Mouse (Mus musculus): ENCODE data around the gene Usp21.
"Not testable (repeated sequence)": the region's sequence is repeated elsewhere in the genome, so short reads cannot be mapped to it uniquely, and the experiment has no call there.

Gene Usp21

DNA sequence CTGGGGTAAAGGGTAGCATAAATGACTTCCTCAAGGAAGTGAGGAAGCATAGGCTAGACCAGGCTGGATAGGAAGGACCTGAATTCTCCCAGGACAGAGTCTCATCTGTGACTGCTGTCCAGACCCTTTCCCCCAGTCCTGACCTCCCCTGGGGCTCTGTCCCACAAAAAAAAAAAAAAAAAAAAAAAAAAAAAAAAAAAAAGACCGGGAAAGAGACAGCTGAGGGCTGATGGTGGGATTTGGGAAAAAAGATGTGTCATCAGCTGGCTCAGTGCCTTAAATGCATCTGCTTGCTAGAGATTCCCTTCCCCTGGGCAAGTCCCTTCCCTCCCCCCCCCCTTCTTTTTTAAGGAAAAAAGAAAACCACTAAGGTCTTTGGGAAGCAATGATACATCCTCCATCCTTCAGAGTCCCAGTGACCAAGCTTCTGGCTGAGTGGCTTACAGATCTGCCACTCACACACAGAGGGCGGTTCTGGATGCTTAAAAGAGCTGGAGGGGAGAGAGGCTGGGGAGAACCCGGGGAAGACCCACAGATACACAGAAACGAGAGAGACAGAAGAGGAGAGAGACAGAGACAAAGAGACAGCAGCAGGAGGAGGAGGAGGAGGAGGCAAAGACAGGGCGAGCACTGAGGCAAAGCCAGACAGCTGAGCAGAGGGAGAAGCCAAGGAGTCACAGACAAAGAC, 37.7 kb downstream of the Usp21 start, which contains the start of gene Adamts4:
Adamts4 (plus strand) TSS at position 509 of the 688 bp plus-strand sequence.
- in situ Hi-C loops (cut with MboI; ENCODE audit: low pct_unique_long_range_greater_than_20kb in 1 of 2, low sequenced_read_pairs in 2 of 2, unreplicated experiment in 1 of 2): no loop called here

DNA sequence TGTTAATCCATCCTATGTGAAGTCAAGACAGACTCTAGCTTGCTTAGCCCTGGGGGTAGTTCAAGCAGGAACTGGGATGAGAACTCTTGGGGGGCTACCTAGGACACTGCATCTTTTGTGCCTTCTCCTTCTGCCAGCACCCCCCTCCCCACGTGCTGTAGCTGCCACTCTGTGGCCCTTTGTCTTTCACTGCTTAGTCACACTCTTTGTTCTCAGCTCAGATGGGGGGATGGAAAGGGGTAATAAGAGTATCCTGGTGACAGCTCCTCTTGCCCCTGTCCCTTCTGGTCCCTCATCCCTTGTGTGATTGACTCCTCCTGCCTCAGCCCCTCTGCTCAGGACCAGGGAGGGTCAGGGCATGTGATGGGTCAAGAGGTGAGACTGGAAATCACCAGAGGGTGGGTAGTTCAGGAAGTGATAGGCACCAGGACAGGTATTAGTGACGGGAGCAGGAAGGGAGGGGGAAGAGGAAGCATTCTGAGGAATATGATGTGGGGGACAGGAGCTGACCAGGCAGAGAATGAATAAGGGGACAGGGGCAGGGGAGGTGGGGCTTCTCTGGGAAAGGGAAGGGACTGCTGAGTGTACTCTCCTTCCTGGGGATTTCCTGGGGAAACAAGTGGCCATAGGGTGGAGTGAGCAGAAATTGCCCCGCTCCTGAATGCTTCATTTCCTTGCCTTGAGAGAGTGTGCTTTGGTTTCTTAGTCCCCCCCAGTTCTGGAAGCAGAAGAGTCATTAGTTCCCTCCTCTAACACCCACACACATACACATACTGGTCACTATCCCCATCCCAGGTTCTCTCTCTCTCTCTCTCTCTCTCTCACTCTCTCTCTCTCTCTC, 39.2 kb downstream of the Usp21 start:
- in situ Hi-C loops (cut with MboI; ENCODE audit: low pct_unique_long_range_greater_than_20kb in 1 of 2, low sequenced_read_pairs in 2 of 2, unreplicated experiment in 1 of 2): no loop called here

DNA sequence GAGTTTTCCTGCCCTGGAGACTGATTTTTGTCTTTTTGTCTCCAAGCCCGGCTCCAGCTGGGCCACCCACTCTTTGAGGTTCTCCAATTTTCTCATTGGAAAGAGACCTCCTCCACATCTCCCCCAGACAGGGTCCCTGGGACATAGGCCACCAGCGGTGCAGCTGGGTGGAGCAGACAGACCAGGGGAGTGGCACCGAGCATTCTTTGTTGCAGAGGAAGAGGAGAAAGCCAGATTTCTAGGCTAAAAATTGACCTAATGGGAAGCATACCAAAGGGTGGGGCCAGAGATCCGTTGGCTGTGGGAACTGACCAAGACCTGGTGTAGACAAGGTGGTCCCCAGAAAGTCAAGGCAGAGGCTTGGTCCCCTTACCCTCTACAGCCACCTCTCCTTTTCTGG, 39.9 kb downstream of the Usp21 start:
- in situ Hi-C loops (cut with MboI; ENCODE audit: low pct_unique_long_range_greater_than_20kb in 1 of 2, low sequenced_read_pairs in 2 of 2, unreplicated experiment in 1 of 2): no loop called here

DNA sequence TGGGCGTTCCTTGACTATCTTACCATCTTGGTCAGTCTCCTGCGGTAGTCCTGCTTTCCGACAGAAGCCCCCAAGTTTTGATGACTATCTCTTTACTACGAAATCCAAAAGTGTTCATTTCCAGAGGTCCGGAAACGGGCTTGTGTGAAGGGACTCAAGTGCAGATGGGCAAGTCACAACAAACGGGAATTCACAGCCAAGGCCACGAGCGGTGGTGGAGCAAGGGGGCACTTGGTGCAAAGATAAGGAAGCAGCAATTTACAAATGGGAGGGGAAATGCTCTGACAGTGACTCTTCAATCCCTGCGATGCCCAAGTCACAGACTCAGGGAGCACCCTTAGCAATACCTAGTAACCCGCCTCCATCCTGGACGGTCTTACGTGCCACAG, 40.3 kb downstream of the Usp21 start:
- in situ Hi-C loops (cut with MboI; ENCODE audit: low pct_unique_long_range_greater_than_20kb in 1 of 2, low sequenced_read_pairs in 2 of 2, unreplicated experiment in 1 of 2): no loop called here

DNA sequence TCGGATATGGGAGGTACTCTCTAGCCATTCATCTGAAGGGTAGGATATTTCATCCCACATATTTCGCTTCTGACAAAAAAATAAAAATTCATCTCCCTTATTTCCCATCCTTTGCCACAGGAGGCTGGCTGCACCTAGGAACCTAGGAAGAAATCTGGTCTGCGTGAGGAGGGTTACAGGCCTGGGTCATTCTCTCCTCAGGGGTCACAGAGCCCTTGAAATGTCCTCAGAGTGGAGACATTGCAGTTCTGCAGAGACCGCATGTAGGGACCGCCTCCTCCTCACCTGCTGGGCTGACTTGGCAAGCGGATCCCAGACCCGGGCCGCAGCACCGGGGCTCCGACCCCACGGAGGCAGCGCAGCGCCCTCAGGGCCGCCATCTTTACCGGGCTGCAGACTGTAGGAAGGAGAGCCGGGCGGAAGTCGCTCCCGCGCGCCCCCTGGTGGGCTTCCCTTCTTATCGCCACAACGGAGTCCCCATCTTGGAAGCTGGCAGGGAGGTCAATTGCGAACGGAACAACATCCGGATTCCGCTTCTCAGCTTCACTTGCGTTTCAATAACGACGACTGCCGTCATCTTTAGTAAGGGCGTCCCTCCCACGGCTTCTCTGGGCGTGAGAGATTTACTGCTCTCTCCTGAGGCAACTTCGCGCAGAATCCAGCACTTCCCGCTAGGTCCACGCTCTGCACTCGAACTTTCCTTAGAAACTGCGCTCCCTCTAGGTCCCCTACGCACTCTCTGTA, 40.9 kb downstream of the Usp21 start:
- in situ Hi-C loops (cut with MboI; ENCODE audit: low pct_unique_long_range_greater_than_20kb in 1 of 2, low sequenced_read_pairs in 2 of 2, unreplicated experiment in 1 of 2): no loop called here

DNA sequence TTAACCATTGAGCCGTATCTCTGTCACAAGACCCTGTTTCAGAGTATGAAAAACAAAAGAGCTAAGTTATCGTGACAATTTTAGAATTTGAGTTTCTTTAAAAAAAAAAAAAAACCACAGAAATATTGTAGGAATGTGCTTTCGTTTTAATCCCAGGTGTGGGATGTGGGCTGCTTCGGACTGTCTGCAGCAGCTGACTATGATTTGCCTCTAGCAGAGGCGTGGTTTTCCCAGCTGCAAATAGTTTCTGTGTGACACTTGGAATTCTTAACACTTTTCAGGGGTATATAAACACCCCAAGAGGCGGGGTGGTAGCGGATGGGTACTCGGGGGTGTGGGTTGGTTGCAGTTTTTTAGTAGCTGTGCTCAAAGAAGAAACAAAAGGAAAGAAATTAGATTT, 42.4 kb downstream of the Usp21 start:
- in situ Hi-C loops (cut with MboI; ENCODE audit: low pct_unique_long_range_greater_than_20kb in 1 of 2, low sequenced_read_pairs in 2 of 2, unreplicated experiment in 1 of 2): no loop called here

DNA sequence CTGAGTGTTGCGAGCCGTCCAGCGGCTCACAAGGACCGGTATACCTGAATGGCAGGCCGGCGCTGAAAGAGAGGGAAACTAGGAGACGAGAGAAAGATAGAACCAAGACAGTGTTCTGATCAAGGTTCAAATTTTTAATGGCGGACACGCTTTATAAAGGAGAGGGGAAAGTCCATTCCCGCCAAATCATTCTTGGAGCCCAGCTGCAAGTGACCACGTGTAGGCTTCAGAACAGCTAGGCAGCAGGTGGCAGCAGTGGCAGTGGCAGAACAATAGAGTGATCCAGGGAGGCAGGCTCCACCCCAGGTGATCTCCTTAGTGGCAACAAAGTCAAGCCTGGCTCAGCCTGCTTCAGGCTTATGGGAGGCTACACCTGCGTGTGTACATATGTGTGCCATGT, 45.8 kb downstream of the Usp21 start:
- in situ Hi-C loops (cut with MboI; ENCODE audit: low pct_unique_long_range_greater_than_20kb in 1 of 2, low sequenced_read_pairs in 2 of 2, unreplicated experiment in 1 of 2): not testable (repeated sequence)

DNA sequence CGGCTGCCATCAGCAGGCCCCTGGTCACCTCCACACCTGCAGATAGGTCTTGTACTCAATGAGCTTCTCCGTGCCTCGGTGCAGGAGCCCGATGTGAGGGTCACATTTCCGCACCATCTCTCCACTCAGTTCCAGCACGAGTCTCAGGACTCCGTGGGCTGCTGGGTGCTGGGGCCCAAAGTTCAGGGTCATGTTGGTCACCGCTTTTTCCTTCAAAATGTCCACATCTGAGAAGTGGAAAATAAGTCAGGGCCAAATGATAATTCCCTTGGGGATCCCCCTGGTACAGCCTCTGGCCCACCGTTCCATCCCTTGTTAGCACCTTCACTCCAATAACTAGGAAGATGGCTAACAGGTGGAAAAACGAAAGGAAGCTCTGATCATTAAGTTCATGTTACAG, 46.9 kb downstream of the Usp21 start:
- in situ Hi-C loops (cut with MboI; ENCODE audit: low pct_unique_long_range_greater_than_20kb in 1 of 2, low sequenced_read_pairs in 2 of 2, unreplicated experiment in 1 of 2): no loop called here

DNA sequence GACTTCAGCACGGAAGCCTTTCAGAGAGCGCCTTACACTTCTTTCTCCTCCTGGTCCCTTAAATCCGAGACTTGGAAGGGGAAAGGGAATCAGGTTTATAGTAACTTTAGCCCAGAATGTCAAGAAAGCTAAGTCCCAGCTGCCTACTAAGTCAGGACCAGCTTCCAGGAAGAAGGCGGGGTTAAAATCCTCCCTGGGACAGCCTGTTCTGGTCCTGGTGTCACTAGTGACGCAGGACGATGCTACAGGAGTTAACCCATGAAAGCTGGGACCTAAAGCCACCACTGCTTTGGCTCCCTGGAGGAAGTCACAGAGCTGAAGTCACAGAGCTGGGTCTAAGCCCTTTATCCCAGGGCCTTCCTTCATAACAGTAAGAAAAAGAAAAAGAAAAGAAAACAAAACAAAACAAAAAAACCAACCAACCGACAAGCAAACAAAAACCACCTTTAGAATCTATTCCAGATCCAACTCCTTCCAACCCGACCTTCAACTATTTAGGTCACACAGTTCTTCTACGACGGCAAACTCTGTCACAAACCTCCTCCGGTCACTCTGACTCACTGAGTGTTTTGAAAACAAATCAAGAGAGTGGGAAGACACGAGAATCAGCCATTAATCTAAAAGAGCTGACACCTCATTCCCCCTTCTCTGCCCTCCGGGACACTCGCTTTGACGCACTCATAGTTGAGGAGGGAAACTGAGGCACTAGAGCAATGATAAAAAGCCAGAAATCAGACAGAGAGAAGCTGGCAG, 47.6 kb downstream of the Usp21 start:
- in situ Hi-C loops (cut with MboI; ENCODE audit: low pct_unique_long_range_greater_than_20kb in 1 of 2, low sequenced_read_pairs in 2 of 2, unreplicated experiment in 1 of 2): no loop called here

DNA sequence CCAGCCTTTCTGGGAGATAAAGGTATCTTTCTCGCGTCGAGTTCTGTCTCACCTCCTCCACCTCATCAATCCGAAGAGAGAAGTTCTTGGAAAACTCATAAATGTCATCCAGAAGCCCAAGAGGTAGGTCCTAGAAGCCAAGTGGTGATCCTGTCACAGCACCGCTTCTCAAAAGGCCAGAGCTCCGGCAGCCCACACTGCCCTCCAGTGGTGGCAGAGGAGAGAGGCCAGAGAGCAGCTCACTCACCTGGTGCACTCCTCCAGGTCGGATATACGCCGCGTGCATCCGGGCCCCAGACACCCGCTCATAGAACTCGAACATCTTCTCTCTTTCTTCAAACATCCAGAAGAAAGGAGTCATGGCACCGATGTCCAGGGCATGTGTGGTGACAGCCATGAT, 49.3 kb downstream of the Usp21 start:
- in situ Hi-C loops (cut with MboI; ENCODE audit: low pct_unique_long_range_greater_than_20kb in 1 of 2, low sequenced_read_pairs in 2 of 2, unreplicated experiment in 1 of 2): no loop called here

DNA sequence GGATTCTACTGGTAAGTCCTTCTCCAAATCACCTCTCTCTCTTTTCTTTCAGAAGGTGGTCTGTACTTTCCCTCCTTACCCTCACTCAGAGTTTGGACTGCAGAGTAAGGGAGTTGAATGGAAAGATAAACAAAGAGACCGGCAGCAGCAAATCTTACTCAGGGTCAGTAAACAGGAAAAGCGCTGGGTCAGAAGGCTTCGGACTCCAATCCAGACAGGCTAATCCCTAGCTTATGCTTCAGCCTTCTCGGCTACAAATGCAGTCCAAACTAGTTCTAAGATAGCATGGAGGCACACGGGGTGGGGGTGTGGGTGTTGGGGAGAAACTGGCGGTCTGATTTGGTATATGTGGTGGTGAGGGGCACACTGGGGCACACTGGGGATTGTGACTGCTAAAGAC, 50.4 kb downstream of the Usp21 start:
- in situ Hi-C loops (cut with MboI; ENCODE audit: low pct_unique_long_range_greater_than_20kb in 1 of 2, low sequenced_read_pairs in 2 of 2, unreplicated experiment in 1 of 2): no loop called here

DNA sequence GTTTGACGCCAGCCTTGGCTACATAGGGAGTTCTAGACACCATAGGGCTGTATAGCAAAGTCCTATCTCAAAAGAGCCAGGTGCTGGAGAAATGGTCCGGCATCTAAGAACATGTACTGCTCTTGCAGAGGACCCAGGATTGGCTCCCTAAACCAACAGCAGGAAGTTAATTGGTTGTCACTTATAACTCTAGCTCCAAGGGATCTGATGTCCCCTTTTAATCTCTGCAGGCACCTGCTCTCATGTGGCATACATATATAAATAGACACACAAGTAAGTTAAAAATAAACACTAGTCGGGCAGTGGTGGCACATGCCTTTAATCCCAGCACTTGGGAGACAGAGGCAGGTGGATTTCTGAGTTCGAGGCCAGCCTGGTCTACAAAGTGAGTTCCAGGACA, 52.0 kb downstream of the Usp21 start:
- in situ Hi-C loops (cut with MboI; ENCODE audit: low pct_unique_long_range_greater_than_20kb in 1 of 2, low sequenced_read_pairs in 2 of 2, unreplicated experiment in 1 of 2): no loop called here

DNA sequence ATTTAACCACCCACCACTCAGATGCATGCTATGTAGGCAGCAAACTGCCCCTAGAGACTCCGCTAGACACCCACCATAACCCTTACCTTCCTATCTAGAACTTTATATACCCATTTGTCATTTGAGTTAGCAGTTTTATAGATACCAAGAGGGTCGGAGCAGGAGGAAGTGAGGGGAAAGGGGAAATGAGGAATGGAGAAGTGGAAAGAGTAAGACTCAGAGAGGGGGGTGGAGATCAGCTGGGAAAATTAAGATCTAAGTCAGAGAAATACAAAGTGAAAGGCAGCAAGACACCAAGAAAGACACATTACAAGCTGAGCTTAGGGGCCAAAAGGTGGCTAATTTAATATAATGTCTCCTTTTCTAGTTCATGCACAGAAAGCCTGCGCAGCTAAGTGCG, 53.3 kb downstream of the Usp21 start:
- in situ Hi-C loops (cut with MboI; ENCODE audit: low pct_unique_long_range_greater_than_20kb in 1 of 2, low sequenced_read_pairs in 2 of 2, unreplicated experiment in 1 of 2): no loop called here

DNA sequence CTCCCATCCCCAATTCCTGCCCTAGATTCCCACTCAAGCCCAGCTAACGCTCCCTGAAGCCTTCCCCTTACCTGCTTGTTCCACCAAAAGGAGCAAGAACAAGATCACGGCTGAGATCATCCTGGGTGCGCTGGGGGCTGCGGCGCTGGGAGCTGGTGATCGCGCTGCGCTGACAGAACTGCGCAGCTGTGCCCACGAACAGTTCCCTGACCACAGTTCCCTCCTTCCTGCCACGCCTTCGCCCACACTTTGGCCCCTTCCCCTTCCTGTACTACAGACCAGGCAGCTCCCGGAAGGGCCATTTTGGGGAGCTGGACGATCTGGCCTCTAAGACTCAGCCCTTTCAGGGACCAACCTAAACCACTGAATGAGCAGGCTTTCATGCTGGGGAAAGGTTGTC, 53.7 kb downstream of the Usp21 start, which contains the start of gene Fcer1g:
Fcer1g (minus strand) TSS at position 240 of the 400 bp plus-strand sequence.
- in situ Hi-C loops (cut with MboI; ENCODE audit: low pct_unique_long_range_greater_than_20kb in 1 of 2, low sequenced_read_pairs in 2 of 2, unreplicated experiment in 1 of 2): no loop called here

DNA sequence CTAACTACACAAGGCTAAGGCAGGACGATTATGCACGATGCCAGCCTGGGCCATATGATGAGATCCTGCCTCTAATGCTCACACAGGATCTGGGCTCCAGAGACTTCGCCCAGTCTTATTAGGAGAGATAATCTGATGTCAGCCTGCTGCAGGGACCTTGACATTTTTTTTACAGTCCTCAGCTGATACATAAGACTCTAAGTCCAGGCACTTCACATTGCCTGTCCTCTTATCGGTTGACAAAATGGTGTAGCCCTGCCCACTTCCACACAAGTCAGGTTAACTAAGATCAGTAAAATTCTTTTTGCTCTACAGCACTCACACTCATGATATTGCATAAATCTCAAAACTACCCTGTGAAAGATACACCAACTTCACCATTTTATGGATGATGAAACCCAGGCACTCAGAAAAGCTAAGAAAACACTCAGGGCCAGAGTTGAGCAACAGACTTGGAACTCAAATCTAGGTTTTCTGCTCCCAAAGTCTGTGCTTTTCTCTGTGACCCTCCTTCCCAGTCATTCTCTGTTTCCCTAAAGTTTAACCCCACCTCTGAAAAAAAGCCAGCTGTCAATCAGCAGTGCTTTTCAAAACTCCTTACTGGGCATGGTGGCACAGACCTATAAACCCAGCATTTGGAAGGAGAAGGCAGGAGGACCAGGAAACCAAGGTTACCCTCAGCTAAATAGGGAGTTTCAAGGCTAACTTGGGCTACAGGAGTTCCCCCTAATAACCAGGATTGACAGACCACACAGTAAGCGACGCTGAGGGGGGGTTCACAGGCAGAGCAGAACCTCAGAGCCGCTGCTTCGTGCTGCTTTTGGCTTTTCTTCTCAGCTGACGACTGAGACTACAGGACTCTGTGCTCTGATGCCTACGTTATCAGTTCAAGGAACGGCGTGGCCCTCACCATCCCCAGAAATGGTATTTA, 54.7 kb downstream of the Usp21 start:
- in situ Hi-C loops (cut with MboI; ENCODE audit: low pct_unique_long_range_greater_than_20kb in 1 of 2, low sequenced_read_pairs in 2 of 2, unreplicated experiment in 1 of 2): no loop called here

DNA sequence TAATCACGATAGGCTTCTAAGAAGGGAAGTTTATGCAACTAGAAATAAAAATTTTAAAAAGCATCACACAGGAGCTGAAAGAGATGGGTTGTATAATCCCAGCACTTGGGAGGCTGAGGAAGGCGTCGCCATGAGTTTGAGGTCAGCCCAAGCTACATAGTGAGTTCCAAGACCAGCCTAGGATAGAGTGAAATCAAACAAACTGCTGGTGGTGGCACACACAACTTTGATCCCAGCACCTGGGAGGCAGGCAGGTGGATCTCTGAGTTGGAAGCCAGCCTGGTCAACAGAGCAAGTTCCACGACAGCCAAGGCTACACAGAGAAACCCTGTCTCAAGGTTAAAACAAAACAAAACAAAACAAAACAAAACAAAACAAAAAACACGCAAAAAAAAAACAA, 55.4 kb downstream of the Usp21 start:
- in situ Hi-C loops (cut with MboI; ENCODE audit: low pct_unique_long_range_greater_than_20kb in 1 of 2, low sequenced_read_pairs in 2 of 2, unreplicated experiment in 1 of 2): no loop called here

Data from mouse embryonic stem cell (cell line).